Mouse (Mus musculus) cortical plate, adult 2 months (tissue): ENCODE measurements around the gene Gsg1. TPM values are rescaled to one million over a fixed set of nuclear protein-coding genes. Genes with fewer than 3 reads are reported as not detected.
A peak's percentile ranks its signal among the peaks of the same experiment; 100 is the strongest.

Experiments used
- H3K27ac ChIP-seq: fragments of 200-500 bp; 2 replicates; pipeline ENCODE4 v1.5.1; 2012; ENCODE audit warnings: low read length, control low read depth, inconsistent platforms; ENCODE audit not compliant: insufficient read depth
- H3K4me1 ChIP-seq: fragments of 200-500 bp; 2 replicates; pipeline ENCODE4 v1.6.1; 2011; ENCODE audit warnings: low read length; ENCODE audit not compliant: control insufficient read depth, insufficient read depth
- H3K4me3 ChIP-seq: fragments of 200-500 bp; 2 replicates; pipeline ENCODE4 v1.5.1; 2011; ENCODE audit warnings: mild to moderate bottlenecking, low read length, control low read depth; ENCODE audit not compliant: insufficient read depth
- CTCF ChIP-seq: fragments of 200-500 bp; IDR thresholded peaks from 2 replicates; pipeline ENCODE4 v1.5.1; 2011; ENCODE audit warnings: mild to moderate bottlenecking, control low read depth, low read length; ENCODE audit not compliant: insufficient read depth; ENCODE audit errors: extremely low read depth
- POLR2A ChIP-seq: fragments of 200-500 bp; IDR thresholded peaks from 2 replicates; pipeline ENCODE4 v1.6.1; 2011; ENCODE audit warnings: mild to moderate bottlenecking, low read length, control low read depth; ENCODE audit not compliant: insufficient read depth; ENCODE audit errors: extremely low read depth
- polyA plus RNA-seq: library from polyadenylated mRNA; depleted of rRNA; stranded (reverse); fragments of >200 nt; gene quantifications from 2 replicates; pipeline ENCODE4 v1.2.3, GENCODE M21; 2012; rRNA removed

The Gsg1 gene
- polyA plus RNA-seq, 1 experiment = 0.15 TPM

- TF ChIP-seq CTCF (no peak), POLR2A (peak; percentile 58; the same call in 1 of the 2 replicates)
- H3K4me3 ChIP-seq = peak within 1 kb of the TSS; percentile 92
- peaks cover 6% of the 10 kb centered on the region for H3K4me1 ChIP-seq
- H3K27ac ChIP-seq = peak within 1 kb of the TSS; percentile 67
These were observed 56.1 kb downstream of the Gsg1 start, which contains the start of the genes Fam234b and Hebp1 for GRCm38 (mm10) chr6:135197921-135198532. Fam234b (plus strand) TSS chr6:135197977. Hebp1 (minus strand) TSS chr6:135198022.

GRCm38 (mm10) chr6:135197446-135197845 lies 56.7 kb downstream of the Gsg1 start:
- peaks cover 6% of the 10 kb centered on the region for H3K4me1 ChIP-seq
- H3K4me3 ChIP-seq = peak overlapping the region; percentile 92
- TF ChIP-seq CTCF (no peak), POLR2A (no peak)
- no peak overlapping the region for H3K27ac ChIP-seq

- Histone ChIP-seq H3K27ac (no peak overlapping the region), H3K4me1 (peaks cover 6% of the 10 kb centered on the region), H3K4me3 (no peak overlapping the region)
- TF ChIP-seq POLR2A (no peak), CTCF (no peak)
These were observed 57.4 kb downstream of the Gsg1 start for GRCm38 (mm10) chr6:135196707-135197106.

- Histone ChIP-seq H3K4me3 (no peak overlapping the region), H3K27ac (no peak overlapping the region), H3K4me1 (peaks cover 2% of the 10 kb centered on the region; the same call in 1 of the 2 replicates)
- TF ChIP-seq POLR2A = no peak
- TF ChIP-seq CTCF = no peak
These were observed 59.2 kb downstream of the Gsg1 start for GRCm38 (mm10) chr6:135194907-135195306.

GRCm38 (mm10) chr6:135193733-135194132 lies 60.4 kb downstream of the Gsg1 start:
- TF ChIP-seq POLR2A (no peak), CTCF (no peak)
- H3K27ac ChIP-seq = no peak overlapping the region
- no peaks in the 10 kb centered on the region for H3K4me1 ChIP-seq
- no peak overlapping the region for H3K4me3 ChIP-seq

GRCm38 (mm10) chr6:135192993-135193392 lies 61.2 kb downstream of the Gsg1 start:
- Histone ChIP-seq H3K4me1 (no peaks in the 10 kb centered on the region), H3K27ac (no peak overlapping the region), H3K4me3 (no peak overlapping the region)
- TF ChIP-seq POLR2A (no peak), CTCF (no peak)

GRCm38 (mm10) chr6:135191906-135192305 lies 62.2 kb downstream of the Gsg1 start:
- TF ChIP-seq CTCF = no peak
- TF ChIP-seq POLR2A = no peak
- no peaks in the 10 kb centered on the region for H3K4me1 ChIP-seq
- H3K4me3 ChIP-seq = no peak overlapping the region
- H3K27ac ChIP-seq = no peak overlapping the region

GRCm38 (mm10) chr6:135190122-135190521 lies 64.0 kb downstream of the Gsg1 start:
- TF ChIP-seq POLR2A = no peak
- TF ChIP-seq CTCF = no peak
- H3K4me1 ChIP-seq = no peaks in the 10 kb centered on the region

GRCm38 (mm10) chr6:135188629-135189028 lies 65.5 kb downstream of the Gsg1 start:
- H3K4me1 ChIP-seq = no peaks in the 10 kb centered on the region
- TF ChIP-seq CTCF = no peak
- no peak overlapping the region for H3K27ac ChIP-seq

More at GRCm38 (mm10) chr6:135190122-135190521, 64.0 kb downstream of the Gsg1 start:
- Histone ChIP-seq H3K4me3 (no peak overlapping the region), H3K27ac (no peak overlapping the region)

More at GRCm38 (mm10) chr6:135188629-135189028, 65.5 kb downstream of the Gsg1 start:
- H3K4me3 ChIP-seq = no peak overlapping the region

Other genes starting within 250 kb of the Gsg1 start
- 66.6 and 70.8 TPM in 2 replicates for gene Ddx47, start 242.7 kb downstream of the Gsg1 start, polyA plus RNA-seq
- gene Gprc5a, start 188.7 kb downstream of the Gsg1 start, polyA plus RNA-seq = 0.09 and 0.13 TPM in 2 replicates
- gene Gprc5d, start 136.1 kb downstream of the Gsg1 start, polyA plus RNA-seq = 0.42 and 0.61 TPM in 2 replicates
- 158 and 167 TPM in 2 replicates for gene Fam234b, start 56.4 kb downstream of the Gsg1 start, polyA plus RNA-seq
- 40.2 and 48.6 TPM in 2 replicates for gene Hebp1, start 56.3 kb downstream of the Gsg1 start, polyA plus RNA-seq
- 0.85 and 0.96 TPM in 2 replicates for gene Pbp2, start 56.1 kb upstream of the Gsg1 start, polyA plus RNA-seq
- 1.7 TPM in 2 replicates for gene Emp1, start 108.2 kb upstream of the Gsg1 start, polyA plus RNA-seq